Mouse (Mus musculus) myocyte (in vitro differentiated cells): ENCODE results near the gene Gm45233.

Source experiments
- MAX ChIP-seq: IDR thresholded peaks from one replicate; pipeline ENCODE4 v1.6.1; 2011; ENCODE audit warnings: low read depth, mild to moderate bottlenecking, control low read depth
- POLR2A ChIP-seq: IDR thresholded peaks from one replicate; pipeline ENCODE4 v1.6.1; 2011; ENCODE audit warnings: low read depth, mild to moderate bottlenecking, control low read depth, moderate library complexity; ENCODE audit not compliant: insufficient read length
- SRF ChIP-seq: IDR thresholded peaks from one replicate; pipeline ENCODE4 v1.6.1; 2011; ENCODE audit warnings: low read depth; ENCODE audit not compliant: control insufficient read depth, insufficient read length
- TCF12 ChIP-seq: IDR thresholded peaks from one replicate; pipeline ENCODE4 v1.6.1; 2011; ENCODE audit warnings: mild to moderate bottlenecking, control low read depth; ENCODE audit not compliant: poor library complexity, insufficient read depth, severe bottlenecking
- TCF3 ChIP-seq: IDR thresholded peaks from one replicate; pipeline ENCODE4 v1.6.1; 2011; ENCODE audit warnings: low read depth, control low read depth; ENCODE audit not compliant: insufficient read length
- USF1 ChIP-seq: IDR thresholded peaks from one replicate; pipeline ENCODE4 v1.6.1; 2011; ENCODE audit warnings: low read depth, mild to moderate bottlenecking, control low read depth, moderate library complexity

DNA sequence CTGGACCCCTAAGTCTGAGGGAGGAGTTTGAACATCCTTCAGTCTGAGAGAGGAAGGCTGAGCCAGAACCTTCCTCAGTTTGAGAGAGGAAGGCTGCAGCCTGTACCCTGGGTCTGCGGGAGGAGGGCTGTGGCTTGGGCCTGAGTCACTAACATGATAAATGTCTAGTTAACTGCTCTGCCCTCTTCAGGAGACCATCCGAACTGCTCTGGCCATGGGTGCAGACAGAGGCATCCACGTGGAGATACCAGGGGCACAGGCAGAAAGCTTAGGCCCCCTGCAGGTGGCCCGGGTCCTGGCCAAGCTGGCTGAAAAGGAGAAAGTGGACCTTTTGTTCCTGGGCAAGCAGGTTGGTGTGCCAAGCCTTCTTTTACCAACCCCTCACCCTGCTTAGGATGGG is 8.7 kb downstream of the Gm45233 start:
- TF ChIP-seq POLR2A (no peak), MAX (no peak), SRF (no peak), TCF12 (no peak), USF1 (no peak), TCF3 (no peak)
